Mouse (Mus musculus) Patski (cell line): ENCODE measurements around the gene Vcan. TPM values are rescaled to one million over a fixed set of nuclear protein-coding genes. Genes with fewer than 3 reads are reported as not detected.
"Not testable (repeated sequence)": the region's sequence is repeated elsewhere in the genome, so short reads cannot be mapped to it uniquely, and the experiment has no call there.

Source experiments
- ATAC-seq: fragments of 100-300 bp; one replicate; pipeline ENCODE4 v1.8.0; 2021
- CTCF ChIA-PET: fragments of 350-600 bp; sonication (Branson Sonifier 250); formaldehyde crosslinking; loops from one replicate; lab custom pipeline; 2022; ENCODE audit warnings: inconsistent platforms; lab: Charles Lee
- POLR2A ChIA-PET: fragments of 350-600 bp; sonication (Branson Sonifier 250); formaldehyde crosslinking; loops from one replicate; lab custom pipeline; 2022; ENCODE audit warnings: antibody characterized with exemption, inconsistent platforms; lab: Charles Lee
- DNase-seq: peaks from one replicate; pipeline ENCODE4 v3.0.0-alpha.2; 2011; ENCODE audit warnings: low read depth, low spot score
- H3K27me3 ChIP-seq: fragments of 371-371 bp; one replicate; pipeline ENCODE4 v1.5.1; 2021
- CTCF ChIP-seq: fragments of 100-300 bp; IDR thresholded peaks from one replicate; pipeline ENCODE4 v1.5.1; 2021
- in situ Hi-C: fragments of 300-500 bp; cut with MboI; formaldehyde crosslinking; loops from 3 replicates; pipeline ENCODE4 v1.11.1; 2018; ENCODE audit warnings: low pct_unique_long_range_greater_than_20kb, mixed read lengths
- polyA plus RNA-seq: library from polyadenylated mRNA; unstranded; gene quantifications from one replicate; pipeline ENCODE4 v1.2.3, GENCODE M21; 2021

Gene Vcan
- polyA plus RNA-seq, 1 experiment from 2014 or later: 13.0 TPM

GRCm38 (mm10) chr13:89756347-89756746 is 14.0 kb upstream of the Vcan start:
- in situ Hi-C loops: no loop called here
- DNase-seq: no peak
- no peak for ATAC-seq

GRCm38 (mm10) chr13:89750562-89750961 is 8.3 kb upstream of the Vcan start:
- POLR2A ChIA-PET, CTCF ChIA-PET, ATAC-seq, H3K27me3 ChIP-seq, DNase-seq, in situ Hi-C loops: not testable (repeated sequence)

More at GRCm38 (mm10) chr13:89756347-89756746, 14.0 kb upstream of the Vcan start:
- CTCF ChIA-PET: no interaction called here
- POLR2A ChIA-PET: no interaction called here
- TF ChIP-seq CTCF: no peak
- no peaks in the 10 kb centered on the region for H3K27me3 ChIP-seq

GRCm38 (mm10) chr13:89743201-89743600 is 892 bp upstream of the Vcan start:
- no peaks in the 10 kb centered on the region for H3K27me3 ChIP-seq
- TF ChIP-seq CTCF: no peak
- ATAC-seq (no peak), DNase-seq (no peak)
- in situ Hi-C loops: loop anchor here (5.0 to 10.0 kb wide), 2 partner anchors 349 to 792 kb away; no protein-coding TSS in a partner anchor
- ChIA-PET CTCF (no interaction called here), POLR2A (no interaction called here)

- no peak for TF ChIP-seq CTCF
- ChIA-PET POLR2A (no interaction called here), CTCF (no interaction called here)
- ATAC-seq (no peak), DNase-seq (no peak)
- no peaks in the 10 kb centered on the region for H3K27me3 ChIP-seq
- in situ Hi-C loops: loop anchor here (5.0 to 10.0 kb wide), 2 partner anchors 350 to 792 kb away; no protein-coding TSS in a partner anchor
Observed at GRCm38 (mm10) chr13:89742686-89743200, 434 bp upstream of the Vcan start.

- DNase-seq (no peak), ATAC-seq (no peak)
- ChIA-PET CTCF (interaction anchor here (1.7 kb wide), 1 partner anchor 773 kb away, joined by 5 read pairs; no protein-coding TSS in a partner anchor), POLR2A (no interaction called here)
- H3K27me3 ChIP-seq: no peaks in the 10 kb centered on the region
- in situ Hi-C loops: loop anchor here (5.0 to 10.0 kb wide), 2 partner anchors 351 to 794 kb away; no protein-coding TSS in a partner anchor
- no peak for TF ChIP-seq CTCF
Observed at GRCm38 (mm10) chr13:89741116-89741551, 1.2 kb downstream of the Vcan start.

GRCm38 (mm10) chr13:89740243-89741115 is 1.8 kb downstream of the Vcan start:
- ATAC-seq: peak; percentile 78
- TF ChIP-seq CTCF: no peak
- in situ Hi-C loops: loop anchor here (5.0 to 10.0 kb wide), 2 partner anchors 352 to 794 kb away; no protein-coding TSS in a partner anchor
- H3K27me3 ChIP-seq: no peaks in the 10 kb centered on the region
- CTCF ChIA-PET: interaction anchor here (1.7 to 2.0 kb wide), 2 partner anchors 38 to 774 kb away, joined by 4 to 5 read pairs; no protein-coding TSS in a partner anchor
- DNase-seq: peak; percentile 59
- POLR2A ChIA-PET: no interaction called here

GRCm38 (mm10) chr13:89739696-89740242 is 2.5 kb downstream of the Vcan start:
- no peak for DNase-seq
- CTCF ChIA-PET: interaction anchor here (2.0 to 2.2 kb wide), 2 partner anchors 39 to 72 kb away, joined by 4 to 7 read pairs; no protein-coding TSS in a partner anchor
- peak; percentile 46 for ATAC-seq
- POLR2A ChIA-PET: interaction anchor here (0.5 kb wide), 1 partner anchor 909 kb away, joined by 3 read pairs; no protein-coding TSS in a partner anchor
- TF ChIP-seq CTCF: no peak
- H3K27me3 ChIP-seq: no peaks in the 10 kb centered on the region
- in situ Hi-C loops: loop anchor here (5.0 to 10.0 kb wide), 2 partner anchors 353 to 795 kb away; no protein-coding TSS in a partner anchor

GRCm38 (mm10) chr13:89738776-89739695 is 3.3 kb downstream of the Vcan start:
- ATAC-seq: peak; percentile 76
- POLR2A ChIA-PET: interaction anchor here (0.5 kb wide), 1 partner anchor 909 kb away, joined by 3 read pairs; no protein-coding TSS in a partner anchor
- no peaks in the 10 kb centered on the region for H3K27me3 ChIP-seq
- TF ChIP-seq CTCF: no peak
- peak; percentile 35 for DNase-seq
- in situ Hi-C loops: no loop called here
- CTCF ChIA-PET: interaction anchor here (0.9 to 2.2 kb wide), 4 partner anchors 19 to 71 kb away, joined by 3 to 7 read pairs (median 4); no protein-coding TSS in a partner anchor

GRCm38 (mm10) chr13:89738275-89738674 is 4.0 kb downstream of the Vcan start:
- in situ Hi-C loops: no loop called here
- DNase-seq: no peak
- H3K27me3 ChIP-seq: no peaks in the 10 kb centered on the region
- POLR2A ChIA-PET: interaction anchor here (0.6 kb wide), 1 partner anchor 7 kb away, joined by 3 read pairs; no protein-coding TSS in a partner anchor
- no peak for ATAC-seq
- CTCF ChIA-PET: interaction anchor here (1.3 to 2.2 kb wide), 3 partner anchors 18 to 70 kb away, joined by 3 to 7 read pairs (median 4); no protein-coding TSS in a partner anchor
- no peak for TF ChIP-seq CTCF
